In genomic region chr6:108137031-108137430, GRCm38 (mm10) we compare ENCODE assay signal across 28 mouse cellular contexts. TPM values are rescaled to one million over a fixed set of nuclear protein-coding genes. Genes with fewer than 3 reads are reported as not detected.
DNase-seq lines count a peak whose midpoint lies in the region; ATAC-seq and TF ChIP-seq lines count a peak whose summit lies in the region.
"Had no signal": no experiment of that assay in that cellular context is flagged by ENCODE, and none has a peak within 500 bp of the region (broad histone marks: within the 10 kb centered on the region; RNA-seq: fewer than 3 reads in every experiment).

No protein-coding gene starts in this region.

- no peak overlapping the region for H3K9ac ChIP-seq in liver, postnatal 0 days (replicated peaks)
- H3K9ac ChIP-seq in liver, embryonic 12.5 days: no peak overlapping the region
- H3K9ac ChIP-seq: forebrain, embryonic 13.5 days; heart, embryonic 13.5 days; hindbrain, embryonic 14.5 days had no signal

- H3K27ac ChIP-seq in liver, postnatal 0 days (ENCODE audit: low read depth): peak overlapping the region; percentile 66
- no peak overlapping the region for H3K27ac ChIP-seq in liver, embryonic 12.5 days
- H3K27ac ChIP-seq in gastrocnemius, adult 2 months: no peak overlapping the region
- H3K27ac ChIP-seq: forebrain, embryonic 10.5 days; forebrain, embryonic 13.5 days; heart, adult 2 months; heart, embryonic 10.5 days; heart, embryonic 13.5 days; hindbrain, embryonic 14.5 days; hindbrain, postnatal 0 days had no signal

- H3K27me3 ChIP-seq in liver, postnatal 0 days (ENCODE audit: insufficient read depth, low read length): no peaks in the 10 kb centered on the region
- H3K27me3 ChIP-seq in liver, embryonic 12.5 days (replicated peaks): no peaks in the 10 kb centered on the region
- H3K27me3 ChIP-seq: CH12.LX; forebrain, embryonic 13.5 days; heart, embryonic 13.5 days; Patski had no signal

- no peak overlapping the region for H3K4me3 ChIP-seq in liver, postnatal 0 days (ENCODE audit: low read depth, low read length)
- no peak overlapping the region for H3K4me3 ChIP-seq in liver, embryonic 12.5 days
- no peak overlapping the region for H3K4me3 ChIP-seq in gastrocnemius, adult 2 months
- H3K4me3 ChIP-seq: forebrain, embryonic 10.5 days; forebrain, embryonic 13.5 days; heart, adult 2 months; heart, embryonic 10.5 days; heart, embryonic 13.5 days had no signal

- H3K9me3 ChIP-seq in liver, postnatal 0 days (ENCODE audit: low read length): no peaks in the 10 kb centered on the region
- H3K9me3 ChIP-seq in liver, embryonic 12.5 days (replicated peaks): no peaks in the 10 kb centered on the region
- H3K9me3 ChIP-seq: forebrain, embryonic 10.5 days; forebrain, embryonic 13.5 days; G1E; heart, embryonic 10.5 days; heart, embryonic 13.5 days had no signal

- no peak for TF ChIP-seq EP300 in liver, postnatal 0 days (IDR thresholded peaks at IDR 0.05; ENCODE audit: low read depth)

- ATAC-seq in liver, postnatal 0 days: no peak
- no peak for ATAC-seq in liver, embryonic 12.5 days
- ATAC-seq: forebrain, embryonic 13.5 days; forebrain, embryonic 16.5 days; hindbrain, postnatal 0 days; inflammation-experienced regulatory T-cells, adult 6 months; intestine, embryonic 16.5 days; Patski had no signal

- TF ChIP-seq CTCF in liver, postnatal 0 days (IDR thresholded peaks at IDR 0.05; ENCODE audit: low read depth): no peak
- no peak for TF ChIP-seq CTCF in gastrocnemius, adult 2 months (IDR thresholded peaks at IDR 0.05)

- peaks cover 6% of the 10 kb centered on the region; the same call in 1 of the 2 replicates for H3K4me1 ChIP-seq in liver, postnatal 0 days (ENCODE audit: insufficient read depth)
- no peaks in the 10 kb centered on the region for H3K4me1 ChIP-seq in liver, embryonic 12.5 days
- H3K4me1 ChIP-seq: forebrain, embryonic 10.5 days; forebrain, embryonic 13.5 days; heart, embryonic 10.5 days had no signal

- peak; percentile 60 for DNase-seq in adrenal gland, adult 8-10 months
- no peak for DNase-seq in adrenal gland, postnatal 25 days
- DNase-seq in liver, postnatal 0 days: no peak
- DNase-seq in adrenal gland, postnatal 36 days: peak; percentile 31 to 59
- no peak for DNase-seq in gastrocnemius, adult 2 months
- DNase-seq: B cell, adult 2 months; cerebellum, adult 11-12 months; cerebellum, adult 8-10 months; cerebellum, postnatal 14 days; gastrocnemius, postnatal 10 days; gastrocnemius, postnatal 36 days; heart, adult 2 months; heart, postnatal 14 days; heart, postnatal 4 days; kidney, adult 18-20 months had no signal

- 77% methylated on average over 5 of the region's 5 CpGs for WGBS in liver, postnatal 0 days (ENCODE audit: insufficient replicate concordance)
- WGBS in liver, embryonic 12.5 days (ENCODE audit: insufficient replicate concordance): 74% methylated on average over 5 of the region's 5 CpGs

- H3K4me2 ChIP-seq in liver, postnatal 0 days (ENCODE audit: low read depth, low read length): no peak overlapping the region
- no peak overlapping the region for H3K4me2 ChIP-seq in liver, embryonic 12.5 days
- H3K4me2 ChIP-seq: forebrain, embryonic 13.5 days; heart, embryonic 13.5 days; hindbrain, embryonic 14.5 days had no signal

- H3K36me3 ChIP-seq in liver, postnatal 0 days (replicated peaks; ENCODE audit: insufficient read depth, low read length): no peaks in the 10 kb centered on the region
- H3K36me3 ChIP-seq in liver, embryonic 12.5 days: no peaks in the 10 kb centered on the region

- intact Hi-C loops in gastrocnemius, adult 2 months (cut with DNase I): no loop called here

RNA-seq across cellular contexts. Expression of gene Sumf1, which starts 48.4 kb away (rescaled TPM):
- total RNA-seq in adrenal gland, adult 8-10 months (2022): 10 to 100 TPM; 50.4 to 58.0 (median 51.8) TPM
- total RNA-seq in adrenal gland, postnatal 25 days (2021): 33.3 and 42.4 TPM in 2 replicates
- 12.0 and 13.0 TPM in 2 replicates for polyA plus RNA-seq in liver, postnatal 0 days (2015; fragmentation: Nextera tagmentation; extraction: Ambion mirVana)
- polyA plus RNA-seq in liver, embryonic 12.5 days (2016; fragmentation: Nextera tagmentation; extraction: Ambion mirVana): 11.9 and 12.7 TPM in 2 replicates
- 10 to 100 TPM; 34.2 to 40.5 TPM for total RNA-seq in adrenal gland, postnatal 36 days (2021)
- total RNA-seq in gastrocnemius, adult 2 months (2021): 1 to 10 TPM; 7.4 to 9.4 TPM

Comparison
In these comparisons a context has a peak if more than half of its experiments do, and no peak if none do; other contexts are left out.
1. DNase-seq: peak in adrenal gland, adult 8-10 months (single experiment) and adrenal gland, postnatal 36 days (2 of 2); none in adrenal gland, postnatal 25 days (single experiment), liver, postnatal 0 days (single experiment) and gastrocnemius, adult 2 months (single experiment).